Comparison of ENCODE assay signal across 17 mouse cellular contexts in genomic region chr1:44720785-44721410, GRCm38 (mm10).
DNase-seq lines count a peak whose midpoint lies in the region; ATAC-seq and TF ChIP-seq lines count a peak whose summit lies in the region.
"Had no signal": no experiment of that assay in that cellular context is flagged by ENCODE, and none has a peak within 500 bp of the region (broad histone marks: within the 10 kb centered on the region; RNA-seq: fewer than 3 reads in every experiment).

No protein-coding gene starts in this region.

- no peaks in the 10 kb centered on the region for H3K27me3 ChIP-seq in forebrain, embryonic 11.5 days (ENCODE audit: control insufficient read depth, insufficient read depth, low read length)
- no peaks in the 10 kb centered on the region for H3K27me3 ChIP-seq in forebrain, embryonic 15.5 days
- no peaks in the 10 kb centered on the region for H3K27me3 ChIP-seq in forebrain, postnatal 0 days (ENCODE audit: insufficient read depth, low read length)
- no peaks in the 10 kb centered on the region for H3K27me3 ChIP-seq in midbrain, embryonic 12.5 days
- H3K27me3 ChIP-seq: embryonic facial prominence, embryonic 13.5 days; heart, embryonic 13.5 days had no signal

- no peak overlapping the region for H3K27ac ChIP-seq in forebrain, embryonic 11.5 days (ENCODE audit: low read depth, low read length)
- H3K27ac ChIP-seq in forebrain, embryonic 15.5 days (replicated peaks), result no peak overlapping the region
- no peak overlapping the region for H3K27ac ChIP-seq in forebrain, postnatal 0 days (ENCODE audit: low read depth, low read length)
- H3K27ac ChIP-seq in midbrain, embryonic 12.5 days (replicated peaks), result no peak overlapping the region
- H3K27ac ChIP-seq: embryonic facial prominence, embryonic 13.5 days; heart, embryonic 13.5 days; liver, embryonic 14.5 days had no signal

- H3K4me3 ChIP-seq in forebrain, embryonic 11.5 days (ENCODE audit: low read depth, low read length), result no peak overlapping the region
- H3K4me3 ChIP-seq in forebrain, embryonic 15.5 days, result no peak overlapping the region
- H3K4me3 ChIP-seq in forebrain, postnatal 0 days (ENCODE audit: low read depth, low read length), result no peak overlapping the region
- no peak overlapping the region for H3K4me3 ChIP-seq in midbrain, embryonic 12.5 days
- H3K4me3 ChIP-seq: embryonic facial prominence, embryonic 13.5 days; heart, embryonic 13.5 days had no signal

- no peaks in the 10 kb centered on the region for H3K36me3 ChIP-seq in forebrain, embryonic 11.5 days (ENCODE audit: control insufficient read depth, insufficient read depth, low read length)
- no peaks in the 10 kb centered on the region for H3K36me3 ChIP-seq in forebrain, embryonic 15.5 days
- H3K36me3 ChIP-seq in forebrain, postnatal 0 days (ENCODE audit: insufficient read depth), result no peaks in the 10 kb centered on the region
- H3K36me3 ChIP-seq in midbrain, embryonic 12.5 days, result no peaks in the 10 kb centered on the region
- H3K36me3 ChIP-seq: embryonic facial prominence, embryonic 13.5 days; heart, embryonic 13.5 days had no signal

- H3K9me3 ChIP-seq in forebrain, embryonic 11.5 days (ENCODE audit: control insufficient read depth, low read length), result no peaks in the 10 kb centered on the region
- no peaks in the 10 kb centered on the region for H3K9me3 ChIP-seq in forebrain, embryonic 15.5 days
- H3K9me3 ChIP-seq in forebrain, postnatal 0 days (ENCODE audit: low read length), result no peaks in the 10 kb centered on the region
- H3K9me3 ChIP-seq in midbrain, embryonic 12.5 days, result no peaks in the 10 kb centered on the region
- H3K9me3 ChIP-seq: embryonic facial prominence, embryonic 13.5 days; heart, embryonic 13.5 days had no signal

- peak; percentile 56; the same call in 1 of the 2 replicates for ATAC-seq in forebrain, embryonic 11.5 days (replicated peaks; ENCODE audit: low FRiP score)
- ATAC-seq in forebrain, embryonic 15.5 days (replicated peaks), result no peak
- peak; percentile 68; the same call in 1 of the 2 replicates for ATAC-seq in forebrain, postnatal 0 days
- ATAC-seq in midbrain, embryonic 12.5 days (ENCODE audit: low FRiP score, low read depth), result 0 out of 2 replicates have a peak, but pooled peaks have one; percentile 34
- ATAC-seq: intestine, postnatal 0 days had no signal

- H3K9ac ChIP-seq in forebrain, embryonic 11.5 days (ENCODE audit: low read length), result no peak overlapping the region
- H3K9ac ChIP-seq in forebrain, embryonic 15.5 days (replicated peaks), result no peak overlapping the region
- no peak overlapping the region for H3K9ac ChIP-seq in forebrain, postnatal 0 days
- no peak overlapping the region for H3K9ac ChIP-seq in midbrain, embryonic 12.5 days (replicated peaks)
- H3K9ac ChIP-seq: embryonic facial prominence, embryonic 13.5 days; heart, embryonic 13.5 days; liver, embryonic 14.5 days had no signal

- WGBS in forebrain, embryonic 11.5 days, result 57% methylated on average over 4 of the region's 4 CpGs
- 61% methylated on average over 4 of the region's 4 CpGs for WGBS in forebrain, embryonic 15.5 days
- 55% methylated on average over 4 of the region's 4 CpGs for WGBS in forebrain, postnatal 0 days
- 68% methylated on average over 4 of the region's 4 CpGs for WGBS in midbrain, embryonic 12.5 days

- H3K4me1 ChIP-seq in forebrain, embryonic 11.5 days (replicated peaks; ENCODE audit: control insufficient read depth, insufficient read depth, low read length), result no peaks in the 10 kb centered on the region; the same call in 1 of the 2 replicates
- no peaks in the 10 kb centered on the region for H3K4me1 ChIP-seq in forebrain, embryonic 15.5 days
- H3K4me1 ChIP-seq in forebrain, postnatal 0 days (ENCODE audit: insufficient read depth), result no peaks in the 10 kb centered on the region
- peaks cover 5% of the 10 kb centered on the region; the same call in 1 of the 2 replicates for H3K4me1 ChIP-seq in midbrain, embryonic 12.5 days
- H3K4me1 ChIP-seq: embryonic facial prominence, embryonic 13.5 days; heart, embryonic 13.5 days had no signal

- no peak overlapping the region for H3K4me2 ChIP-seq in forebrain, embryonic 11.5 days (ENCODE audit: low read depth, low read length, severe bottlenecking)
- H3K4me2 ChIP-seq in forebrain, embryonic 15.5 days (replicated peaks), result no peak overlapping the region
- H3K4me2 ChIP-seq in forebrain, postnatal 0 days (ENCODE audit: low read depth), result no peak overlapping the region
- H3K4me2 ChIP-seq in midbrain, embryonic 12.5 days (replicated peaks), result no peak overlapping the region
- H3K4me2 ChIP-seq: embryonic facial prominence, embryonic 13.5 days; heart, embryonic 13.5 days had no signal

- TF ChIP-seq CTCF in forebrain, postnatal 0 days (IDR thresholded peaks at IDR 0.05; ENCODE audit: low read depth), result no peak

- no peak for DNase-seq in forebrain, embryonic 11.5 days (ENCODE audit: low spot score)
- peak; percentile 43 for DNase-seq in embryo, embryonic 10 days (ENCODE audit: low spot score)
- no peak for DNase-seq in forebrain, postnatal 0 days
- no peak for DNase-seq in ovary, postnatal 36 days (ENCODE audit: low spot score)
- no peak for DNase-seq in frontal cortex, postnatal 14 days (ENCODE audit: low spot score in 2 of 2)
- no peak for DNase-seq in adrenal gland, adult (ENCODE audit: inconsistent age in 2 of 2, low spot score in 1 of 2)
- DNase-seq: adrenal gland, postnatal 14 days; cerebellum, adult 9-10 months; kidney, postnatal 25 days; lung, postnatal 10 days; thymus, postnatal 4 days had no signal
